Mouse (Mus musculus): ENCODE data around the gene Psmd4.

DNA sequence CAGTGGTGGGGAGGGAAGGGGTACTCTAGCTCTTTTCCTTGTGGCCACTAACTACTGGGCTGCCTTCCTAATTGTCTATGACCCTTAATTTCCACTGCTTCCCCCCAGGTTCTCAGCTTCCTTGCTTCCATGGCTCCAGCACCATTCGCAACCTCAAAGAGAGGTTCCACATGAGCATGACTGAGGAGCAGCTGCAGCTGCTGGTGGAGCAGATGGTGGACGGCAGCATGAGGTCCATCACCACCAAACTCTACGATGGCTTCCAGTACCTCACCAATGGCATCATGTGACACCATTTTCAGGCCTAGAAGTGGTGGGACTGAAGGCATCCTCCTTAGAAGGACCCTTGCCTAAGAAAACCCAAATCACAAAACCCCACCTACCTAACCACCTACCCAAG lies 36.8 kb downstream of the Psmd4 start:
- TF ChIP-seq TAL1 (conservative IDR thresholded peaks at IDR 0.05; ENCODE audit: low read depth, low read length): no peak
- no peak for TF ChIP-seq CTCF (IDR thresholded peaks at IDR 0.05; ENCODE audit: low read depth, low read length)

Data from G1E (cell line).